Mouse (Mus musculus) CH12.LX (cell line): ENCODE measurements around the gene Gm49388.

Experiments used
- CTCF ChIP-seq, 2 experiments: IDR thresholded peaks in 1 of 2; conservative IDR thresholded peaks in 1 of 2; 2 replicates each; pipeline ENCODE4 v1.5.1; 2011 to 2012; ENCODE audit warnings: low read depth in 2 of 2, low read length in 2 of 2, improper control_type of control experiment in 1 of 2, inconsistent platforms in 1 of 2, mild to moderate bottlenecking in 1 of 2, moderate library complexity in 1 of 2
- EP300 ChIP-seq: IDR thresholded peaks from 2 replicates; pipeline ENCODE4 v1.6.1; 2011; ENCODE audit warnings: low read length, improper control_type of control experiment
- MEF2A ChIP-seq: IDR thresholded peaks from 2 replicates; pipeline ENCODE4 v1.6.1; 2014; ENCODE audit warnings: low read depth, mild to moderate bottlenecking, inconsistent platforms, low read length, improper control_type of control experiment, borderline replicate concordance
- MYC ChIP-seq: IDR thresholded peaks from 2 replicates; pipeline ENCODE4 v1.6.1; 2011; ENCODE audit warnings: low read depth, mild to moderate bottlenecking, improper control_type of control experiment, low read length
- NELFE ChIP-seq: IDR thresholded peaks from 2 replicates; pipeline ENCODE4 v1.6.1; 2011; ENCODE audit warnings: low read depth, low read length, improper control_type of control experiment
- POLR2A ChIP-seq: IDR thresholded peaks from 2 replicates; pipeline ENCODE4 v1.6.1; 2011; ENCODE audit warnings: low read depth, mild to moderate bottlenecking, improper control_type of control experiment, low read length
- TCF12 ChIP-seq: IDR thresholded peaks from 2 replicates; pipeline ENCODE4 v1.6.1; 2014; ENCODE audit warnings: low read depth, mild to moderate bottlenecking, inconsistent platforms, low read length, improper control_type of control experiment
- USF2 ChIP-seq: conservative IDR thresholded peaks from 2 replicates; pipeline ENCODE4 v1.6.1; 2011; ENCODE audit warnings: low read depth, low read length, improper control_type of control experiment

- TF ChIP-seq MYC = no peak
- TF ChIP-seq EP300 = no peak
- TF ChIP-seq MEF2A = no peak
- TF ChIP-seq CTCF (conservative IDR thresholded peaks at IDR 0.05 in 1 of 2, IDR thresholded peaks at IDR 0.05 in 1 of 2; ENCODE audit: low read depth in 2 of 2, low read length in 2 of 2) = no peak
- TF ChIP-seq NELFE = no peak
- no peak for TF ChIP-seq USF2
- no peak for TF ChIP-seq POLR2A
- TF ChIP-seq TCF12 = no peak
Measured at GRCm38 (mm10) chr7:127750131-127751127, 35.0 kb upstream of the Gm49388 start.
